Mouse (Mus musculus) liver, embryonic 14.5 days (tissue): ENCODE results near the gene Gm21974. TPM values are rescaled to one million over a fixed set of nuclear protein-coding genes. Genes with fewer than 3 reads are reported as not detected.
"Not testable (repeated sequence)": the region's sequence is repeated elsewhere in the genome, so short reads cannot be mapped to it uniquely, and the experiment has no call there.

Experiments
- ATAC-seq: fragments of 200-750 bp; cut with Nextera tagmentation; 2 replicates; pipeline ENCODE4 v1.8.0; 2017; ENCODE audit warnings: moderate number of reproducible peaks, mild to moderate bottlenecking, moderate library complexity; ENCODE audit not compliant: insufficient read depth
- DNase-seq, 3 experiments: peaks; one replicate each; pipeline ENCODE4 v3.0.0-alpha.2; 2012 to 2013; ENCODE audit warnings: low read depth in 3 of 3, low spot score in 3 of 3
- H3K27ac ChIP-seq: fragments of 300-500 bp; sonication (generic); 2 replicates; pipeline ENCODE4 v1.5.1; 2014; ENCODE audit warnings: moderate library complexity, mild to moderate bottlenecking, control low read depth, inconsistent platforms
- H3K27me3 ChIP-seq: fragments of 300-500 bp; sonication (generic); 2 replicates; pipeline ENCODE4 v1.6.1; 2014; ENCODE audit warnings: mild to moderate bottlenecking, low read length, moderate library complexity; ENCODE audit not compliant: control insufficient read depth, insufficient read depth
- H3K36me3 ChIP-seq: fragments of 300-500 bp; sonication (generic); replicated peaks from 2 replicates; pipeline ENCODE4 v1.6.1; 2014; ENCODE audit warnings: low read depth; ENCODE audit not compliant: control insufficient read depth, insufficient read depth
- H3K4me1 ChIP-seq, 2 experiments: fragments of 200-500 bp in 1 of 2; fragments of 300-500 bp in 1 of 2; sonication (generic) in 1 of 2; replicated peaks; 2 replicates each; pipeline ENCODE4 v1.6.1; 2012 to 2014; ENCODE audit warnings: antibody characterized with exemption in 1 of 2, inconsistent platforms in 1 of 2, low read length in 1 of 2; ENCODE audit not compliant: control insufficient read depth in 2 of 2, insufficient read depth in 2 of 2
- H3K4me2 ChIP-seq: fragments of 300-500 bp; sonication (generic); 2 replicates; pipeline ENCODE4 v1.6.1; 2014; ENCODE audit warnings: low read depth, mild to moderate bottlenecking, control low read depth, moderate library complexity
- H3K4me3 ChIP-seq, 2 experiments: fragments of 200-500 bp in 1 of 2; fragments of 300-500 bp in 1 of 2; sonication (generic) in 1 of 2; 2 replicates each; pipeline ENCODE4 v1.5.1; 2012 to 2014; ENCODE audit warnings: low read depth in 2 of 2, low read length in 2 of 2, mild to moderate bottlenecking in 2 of 2, control low read depth in 1 of 2, inconsistent platforms in 1 of 2, moderate library complexity in 1 of 2; ENCODE audit not compliant: insufficient read depth in 1 of 2
- H3K9ac ChIP-seq: fragments of 300-500 bp; sonication (generic); replicated peaks from 2 replicates; pipeline ENCODE4 v1.6.1; 2014; ENCODE audit warnings: mild to moderate bottlenecking, control low read depth, moderate library complexity
- H3K9me3 ChIP-seq: fragments of 300-500 bp; sonication (generic); 2 replicates; pipeline ENCODE4 v1.6.1; 2016; ENCODE audit warnings: low read length, mixed read lengths; ENCODE audit not compliant: control insufficient read depth
- CTCF ChIP-seq: IDR thresholded peaks from 2 replicates; pipeline ENCODE4 v1.5.1; 2016; ENCODE audit warnings: antibody characterized with exemption, low read depth, control low read depth
- EP300 ChIP-seq: IDR thresholded peaks from 2 replicates; pipeline ENCODE4 v1.6.1; 2016; ENCODE audit warnings: antibody characterized with exemption, low read depth
- WGBS: fragments of 180-500 bp; shearing (Covaris S2); extraction: QIAGEN DNeasy Blood & Tissue Kit; methylation state at CpG from one replicate; pipeline ENCODE4 v1.1.7; 2014; ENCODE audit not compliant: insufficient replicate concordance; 5-methylcytosine and 5-hydroxymethylcytosine counted together
- polyA plus RNA-seq, 2 experiments: library from polyadenylated mRNA; depleted of rRNA in 1 of 2; stranded (reverse) in 1 of 2; unstranded in 1 of 2; fragments of >200 nt; fragmentation: Nextera tagmentation in 1 of 2; extraction: Ambion mirVana in 1 of 2; gene quantifications; 2 replicates each; pipeline versions ENCODE4 v1.2.1 to v1.2.3; 2012 to 2014

The Gm21974 gene
- polyA plus RNA-seq (2012; rRNA removed) (not detected in 2 replicates), polyA plus RNA-seq (2014; fragmentation: Nextera tagmentation; extraction: Ambion mirVana) (not detected in 2 replicates)

- H3K4me2 ChIP-seq, result peak within 1 kb of the TSS; percentile 96
- 0% methylated on average over 26 of the region's 26 CpGs for WGBS
- H3K27me3 ChIP-seq, result no peaks in the 10 kb centered on the region
- peak within 1 kb of the TSS; percentile 67 for H3K9ac ChIP-seq
- DNase-seq (peak; percentile 89 to 94 (median 92)), ATAC-seq (peak; percentile 94)
- no peaks in the 10 kb centered on the region for H3K9me3 ChIP-seq
- H3K27ac ChIP-seq, result peak within 1 kb of the TSS; percentile 76
- peak within 1 kb of the TSS; percentile 65 to 70 for H3K4me3 ChIP-seq
- H3K36me3 ChIP-seq, result no peaks in the 10 kb centered on the region; the same call in 1 of the 2 replicates
- TF ChIP-seq EP300 (no peak), CTCF (peak; percentile 78)
- H3K4me1 ChIP-seq, result peaks cover 31 to 37% of the 10 kb centered on the region in 2 experiments
Observed at GRCm38 (mm10) chr7:127895442-127895841, at the start of gene Gm21974, which contains the start of gene Vkorc1. Gene Gm21974, minus strand, starts transcription at chr7:127895454. Gene Vkorc1, minus strand, starts transcription at chr7:127895617.

GRCm38 (mm10) chr7:127944614-127945013 lies 49.4 kb upstream of the Gm21974 start:
- no peaks in the 10 kb centered on the region for H3K36me3 ChIP-seq
- no peak overlapping the region for H3K4me3 ChIP-seq
- TF ChIP-seq CTCF (no peak), EP300 (no peak)
- no peak overlapping the region for H3K9ac ChIP-seq
- no peak overlapping the region for H3K27ac ChIP-seq
- H3K9me3 ChIP-seq, result no peaks in the 10 kb centered on the region
- H3K27me3 ChIP-seq, result peaks cover 12% of the 10 kb centered on the region
- H3K4me2 ChIP-seq, result no peak overlapping the region
- DNase-seq (no peak), ATAC-seq (0 out of 2 replicates have a peak, but pooled peaks have one; percentile 21)
- H3K4me1 ChIP-seq, result no peaks in the 10 kb centered on the region
- WGBS, result 17% methylated on average over 23 of the region's 23 CpGs

- peak; percentile 30; the same call in 1 of the 2 replicates for TF ChIP-seq CTCF
Observed at GRCm38 (mm10) chr7:127942097-127942496, 46.8 kb upstream of the Gm21974 start.

GRCm38 (mm10) chr7:127936216-127936884 lies 41.1 kb upstream of the Gm21974 start:
- TF ChIP-seq CTCF (no peak), EP300 (no peak)
- no peaks in the 10 kb centered on the region for H3K9me3 ChIP-seq
- H3K27me3 ChIP-seq, result no peaks in the 10 kb centered on the region
- DNase-seq (no peak), ATAC-seq (no peak)
- peak overlapping the region; percentile 77 for H3K9ac ChIP-seq
- peak overlapping the region; percentile 64 to 81 for H3K4me3 ChIP-seq
- WGBS, result 56% methylated on average over 18 of the region's 18 CpGs
- H3K27ac ChIP-seq, result no peak overlapping the region
- peak overlapping the region; percentile 99 for H3K4me2 ChIP-seq
- no peaks in the 10 kb centered on the region for H3K36me3 ChIP-seq
- peaks cover 3 to 9% of the 10 kb centered on the region in 2 experiments; a peak in 3 of 4 replicates for H3K4me1 ChIP-seq

More at GRCm38 (mm10) chr7:127942097-127942496, 46.8 kb upstream of the Gm21974 start:
- not testable (repeated sequence) for H3K4me1 ChIP-seq, H3K27ac ChIP-seq, DNase-seq, H3K36me3 ChIP-seq, H3K9me3 ChIP-seq, ATAC-seq, H3K4me3 ChIP-seq, H3K9ac ChIP-seq, H3K4me2 ChIP-seq
- H3K27me3 ChIP-seq, result peaks cover 12% of the 10 kb centered on the region
- WGBS, result 22% methylated on average over 2 of the region's 2 CpGs

GRCm38 (mm10) chr7:127935748-127936159 lies 40.5 kb upstream of the Gm21974 start:
- Histone ChIP-seq H3K36me3 (no peaks in the 10 kb centered on the region), H3K4me3 (peak overlapping the region; percentile 64 to 81), H3K9me3 (no peaks in the 10 kb centered on the region), H3K27me3 (no peaks in the 10 kb centered on the region), H3K27ac (no peak overlapping the region), H3K9ac (peak overlapping the region; percentile 77), H3K4me1 (peaks cover 3 to 9% of the 10 kb centered on the region in 2 experiments; a peak in 3 of 4 replicates), H3K4me2 (peak overlapping the region; percentile 99)
- WGBS, result under 1% methylated on average over 38 of the region's 38 CpGs
- peak; percentile 40 for ATAC-seq
- TF ChIP-seq CTCF, result no peak
- no peak for TF ChIP-seq EP300
- no peak for DNase-seq
